Mouse (Mus musculus) hindbrain, postnatal 0 days (tissue): Measurements from ENCODE around the gene Cntd1. TPM values are rescaled to one million over a fixed set of nuclear protein-coding genes. Genes with fewer than 3 reads are reported as not detected.
A peak's percentile ranks its signal among the peaks of the same experiment; 100 is the strongest.

ENCODE experiments used
- ATAC-seq: fragments of 200-750 bp; cut with Nextera tagmentation; 2 replicates; pipeline ENCODE4 v1.8.0; 2017; ENCODE audit warnings: mild to moderate bottlenecking, moderate TSS enrichment, moderate library complexity
- DNase-seq: peaks from one replicate; pipeline ENCODE4 v3.0.0-alpha.2; 2015; ENCODE audit warnings: low spot score
- H3K27ac ChIP-seq: fragments of 300-500 bp; sonication (generic); 2 replicates; pipeline ENCODE4 v1.5.1; 2014; ENCODE audit warnings: mild to moderate bottlenecking
- H3K27me3 ChIP-seq: fragments of 300-500 bp; sonication (generic); 2 replicates; pipeline ENCODE4 v1.6.1; 2014; ENCODE audit warnings: low read length, mixed read lengths; ENCODE audit not compliant: insufficient read depth
- H3K36me3 ChIP-seq: fragments of 300-500 bp; sonication (generic); 2 replicates; pipeline ENCODE4 v1.6.1; 2014; ENCODE audit warnings: low read length, mixed read lengths; ENCODE audit not compliant: insufficient read depth
- H3K4me1 ChIP-seq: fragments of 300-500 bp; sonication (generic); 2 replicates; pipeline ENCODE4 v1.6.1; 2014; ENCODE audit warnings: antibody characterized with exemption, low read length, mixed read lengths; ENCODE audit not compliant: insufficient read depth
- H3K4me2 ChIP-seq: fragments of 300-500 bp; sonication (generic); 2 replicates; pipeline ENCODE4 v1.6.1; 2014; ENCODE audit warnings: low read depth, mild to moderate bottlenecking, low read length, moderate library complexity, mixed read lengths
- H3K4me3 ChIP-seq: fragments of 300-500 bp; sonication (generic); 2 replicates; pipeline ENCODE4 v1.5.1; 2014; ENCODE audit warnings: low read length
- H3K9ac ChIP-seq: fragments of 300-500 bp; sonication (generic); replicated peaks from 2 replicates; pipeline ENCODE4 v1.6.1; 2014; ENCODE audit warnings: mild to moderate bottlenecking, low read length, moderate library complexity, mixed read lengths
- H3K9me3 ChIP-seq: fragments of 300-500 bp; sonication (generic); 2 replicates; pipeline ENCODE4 v1.6.1; 2016; ENCODE audit warnings: low read length, mixed read lengths
- CTCF ChIP-seq: IDR thresholded peaks from 2 replicates; pipeline ENCODE4 v1.5.1; 2016; ENCODE audit warnings: antibody characterized with exemption, control low read depth, low read depth
- WGBS: fragments of 180-500 bp; shearing (Covaris S2); extraction: QIAGEN DNeasy Blood & Tissue Kit; methylation state at CpG from one replicate; pipeline ENCODE4 v1.1.7; 2014; 5-methylcytosine and 5-hydroxymethylcytosine counted together
- polyA plus RNA-seq: library from polyadenylated mRNA; unstranded; fragments of >200 nt; fragmentation: Nextera tagmentation; extraction: Ambion mirVana; gene quantifications from 2 replicates; pipeline ENCODE4 v1.2.1, GENCODE M21; 2015
- total RNA-seq: library from RNA; depleted of rRNA; stranded (reverse); fragments of >200 nt; gene quantifications from 2 replicates; pipeline ENCODE4 v1.2.3, GENCODE M21; 2014

Cntd1 gene
- total and polyA plus RNA-seq, 2 experiments from 2014 or later, result 0.10 to 0.66 TPM

- Histone ChIP-seq H3K9me3 (no peaks in the 10 kb centered on the region), H3K4me3 (peak within 1 kb of the TSS; percentile 62), H3K4me1 (peaks cover 10% of the 10 kb centered on the region), H3K4me2 (peak within 1 kb of the TSS; percentile 97), H3K27me3 (no peaks in the 10 kb centered on the region), H3K36me3 (peaks cover 9% of the 10 kb centered on the region; the same call in 1 of the 2 replicates), H3K27ac (peak within 1 kb of the TSS; percentile 86), H3K9ac (peak within 1 kb of the TSS; percentile 71)
- DNase-seq, result peak; percentile 93
- under 1% methylated on average over 40 of the region's 40 CpGs for WGBS
- TF ChIP-seq CTCF, result peak; percentile 32; the same call in 1 of the 2 replicates
- ATAC-seq, result peak; percentile 92
These were observed 25.0 kb upstream of the Cntd1 start, which contains the start of gene Vps25 for GRCm38 (mm10) chr11:101253613-101254389. TSS of gene Vps25 (plus strand) at chr11:101253707.

GRCm38 (mm10) chr11:101255826-101256775 is 22.7 kb upstream of the Cntd1 start:
- Histone ChIP-seq H3K27me3 (no peaks in the 10 kb centered on the region), H3K4me1 (peaks cover 23% of the 10 kb centered on the region), H3K4me3 (no peak overlapping the region), H3K4me2 (no peak overlapping the region), H3K36me3 (peaks cover 11% of the 10 kb centered on the region; the same call in 1 of the 2 replicates), H3K9ac (no peak overlapping the region), H3K9me3 (no peaks in the 10 kb centered on the region), H3K27ac (no peak overlapping the region)
- DNase-seq (no peak), ATAC-seq (no peak)
- TF ChIP-seq CTCF, result no peak
- 88% methylated on average over 13 of the region's 13 CpGs for WGBS

GRCm38 (mm10) chr11:101259261-101259712 is 19.5 kb upstream of the Cntd1 start:
- peaks cover 11% of the 10 kb centered on the region; the same call in 1 of the 2 replicates for H3K36me3 ChIP-seq

GRCm38 (mm10) chr11:101259948-101260825 is 18.6 kb upstream of the Cntd1 start, which contains the start of gene Wnk4:
TSS of gene Wnk4 (plus strand) at chr11:101260567.
- TF ChIP-seq CTCF, result no peak
- peaks cover 11% of the 10 kb centered on the region; the same call in 1 of the 2 replicates for H3K27me3 ChIP-seq
- H3K4me2 ChIP-seq, result peak within 1 kb of the TSS; percentile 97
- H3K36me3 ChIP-seq, result peaks cover 11% of the 10 kb centered on the region; the same call in 1 of the 2 replicates
- DNase-seq (peak; percentile 61), ATAC-seq (peak; percentile 71)
- no peaks in the 10 kb centered on the region for H3K9me3 ChIP-seq
- 1% methylated on average over 42 of the region's 43 CpGs for WGBS
- H3K9ac ChIP-seq, result peak within 1 kb of the TSS; percentile 63
- peaks cover 17% of the 10 kb centered on the region for H3K4me1 ChIP-seq
- H3K4me3 ChIP-seq, result peak within 1 kb of the TSS; percentile 42
- H3K27ac ChIP-seq, result peak within 1 kb of the TSS; percentile 41; the same call in 1 of the 2 replicates

More at GRCm38 (mm10) chr11:101259261-101259712, 19.5 kb upstream of the Cntd1 start:
- no peak overlapping the region for H3K4me3 ChIP-seq
- H3K4me2 ChIP-seq, result peak overlapping the region; percentile 97; the same call in 1 of the 2 replicates
- H3K9me3 ChIP-seq, result no peaks in the 10 kb centered on the region
- no peak overlapping the region for H3K9ac ChIP-seq
- 42% methylated on average over 6 of the region's 6 CpGs for WGBS
- ATAC-seq (no peak), DNase-seq (no peak)
- no peak overlapping the region for H3K27ac ChIP-seq
- no peak for TF ChIP-seq CTCF
- H3K4me1 ChIP-seq, result peaks cover 15% of the 10 kb centered on the region
- H3K27me3 ChIP-seq, result peaks cover 11% of the 10 kb centered on the region; the same call in 1 of the 2 replicates

- H3K27ac ChIP-seq, result peak overlapping the region; percentile 41; the same call in 1 of the 2 replicates
- peaks cover 11% of the 10 kb centered on the region; the same call in 1 of the 2 replicates for H3K27me3 ChIP-seq
- DNase-seq, result no peak
- peak overlapping the region; percentile 42 for H3K4me3 ChIP-seq
- H3K36me3 ChIP-seq, result peaks cover 11% of the 10 kb centered on the region; the same call in 1 of the 2 replicates
- 1% methylated on average over 30 of the region's 30 CpGs for WGBS
- no peaks in the 10 kb centered on the region for H3K9me3 ChIP-seq
- H3K4me2 ChIP-seq, result peak overlapping the region; percentile 97
- peak overlapping the region; percentile 63 for H3K9ac ChIP-seq
- ATAC-seq, result 0 out of 2 replicates have a peak, but pooled peaks have one; percentile 16
- peaks cover 20% of the 10 kb centered on the region for H3K4me1 ChIP-seq
- no peak for TF ChIP-seq CTCF
These were observed 17.9 kb upstream of the Cntd1 start for GRCm38 (mm10) chr11:101260826-101261380.
